Mouse (Mus musculus) forebrain, embryonic 12.5 days (tissue): ENCODE measurements around the gene Pygo2. TPM values are rescaled to one million over a fixed set of nuclear protein-coding genes. Genes with fewer than 3 reads are reported as not detected.

Source experiments
- polyA plus RNA-seq: library from polyadenylated mRNA; unstranded; fragments of >200 nt; fragmentation: Nextera tagmentation; extraction: Ambion mirVana; gene quantifications from 2 replicates; pipeline ENCODE4 v1.2.1, GENCODE M21; 2016

Gene Pygo2
- polyA plus RNA-seq, 1 experiment from 2014 or later = 47.2 TPM

Other genes with a start within 250 kb of the Pygo2 start
- 25.6 and 26.3 TPM in 2 replicates for gene Fam189b, start 247.1 kb upstream of the Pygo2 start, polyA plus RNA-seq
- 34.3 and 37.4 TPM in 2 replicates for gene Gba, start 227.3 kb upstream of the Pygo2 start, polyA plus RNA-seq
- 95.1 and 97.9 TPM in 2 replicates for gene Thbs3, start 215.0 kb upstream of the Pygo2 start, polyA plus RNA-seq
- gene Mtx1, start 203.1 kb upstream of the Pygo2 start, polyA plus RNA-seq = 185 and 194 TPM in 2 replicates
- gene Muc1, start 201.2 kb upstream of the Pygo2 start, polyA plus RNA-seq = 3.8 and 4.7 TPM in 2 replicates
- gene Krtcap2, start 184.2 kb upstream of the Pygo2 start, polyA plus RNA-seq = 249 and 252 TPM in 2 replicates
- gene Trim46, start 183.9 kb upstream of the Pygo2 start, polyA plus RNA-seq = 25.1 and 26.6 TPM in 2 replicates
- 79.1 and 84.3 TPM in 2 replicates for gene Dpm3, start 170.9 kb upstream of the Pygo2 start, polyA plus RNA-seq
- gene Slc50a1, start 159.6 kb upstream of the Pygo2 start, polyA plus RNA-seq = 28.6 and 29.7 TPM in 2 replicates
- 9.7 and 12.6 TPM in 2 replicates for gene Efna1, start 149.1 kb upstream of the Pygo2 start, polyA plus RNA-seq
- gene Efna3, start 107.2 kb upstream of the Pygo2 start, polyA plus RNA-seq = 11.9 and 14.9 TPM in 2 replicates
- gene Efna4, start 92.2 kb upstream of the Pygo2 start, polyA plus RNA-seq = 17.1 and 20.0 TPM in 2 replicates
- gene Adam15, start 80.2 kb upstream of the Pygo2 start, polyA plus RNA-seq = 22.7 and 28.2 TPM in 2 replicates
- gene Dcst2, start 68.2 kb upstream of the Pygo2 start, polyA plus RNA-seq = 0.13 and 0.22 TPM in 2 replicates
- gene Dcst1, start 65.0 kb upstream of the Pygo2 start, polyA plus RNA-seq = 0.36 and 0.54 TPM in 2 replicates
- gene Zbtb7b, start 35.4 kb upstream of the Pygo2 start, polyA plus RNA-seq = 0.45 and 0.62 TPM in 2 replicates
- gene Lenep, start 27.4 kb upstream of the Pygo2 start, polyA plus RNA-seq = 0.24 and 2.0 TPM in 2 replicates
- 32.2 and 33.1 TPM in 2 replicates for gene Flad1, start 18.3 kb upstream of the Pygo2 start, polyA plus RNA-seq
- gene Cks1b, start 11.8 kb upstream of the Pygo2 start, polyA plus RNA-seq = 363 and 395 TPM in 2 replicates
- 28.4 and 30.9 TPM in 2 replicates for gene Shc1, start 11.8 kb upstream of the Pygo2 start, polyA plus RNA-seq
- 14.4 and 14.7 TPM in 2 replicates for gene Pbxip1, start 6.5 kb downstream of the Pygo2 start, polyA plus RNA-seq
- 65.6 and 66.1 TPM in 2 replicates for gene Pmvk, start 24.3 kb downstream of the Pygo2 start, polyA plus RNA-seq
- gene Kcnn3, start 90.0 kb downstream of the Pygo2 start, polyA plus RNA-seq = 2.0 and 2.3 TPM in 2 replicates